Mouse (Mus musculus): ENCODE measurements around the gene Slx4. TPM values are rescaled to one million over a fixed set of nuclear protein-coding genes. Genes with fewer than 3 reads are reported as not detected.

Gene Slx4
- total and polyA plus RNA-seq, 2 experiments from 2014 or later: 15.1 to 35.9 TPM

- H3K9ac ChIP-seq (replicated peaks; ENCODE audit: low read length): no peak overlapping the region
- no peak overlapping the region for H3K4me2 ChIP-seq (ENCODE audit: low read depth, low read length)
Measured at GRCm38 (mm10) chr16:4014040-4014668, 10.6 kb upstream of the Slx4 start.

GRCm38 (mm10) chr16:4012882-4013570, 9.5 kb upstream of the Slx4 start:
- no peak overlapping the region for H3K4me2 ChIP-seq (ENCODE audit: low read depth, low read length)
- 74% methylated on average over 4 of the region's 4 CpGs for WGBS
- no peaks in the 10 kb centered on the region for H3K36me3 ChIP-seq (ENCODE audit: insufficient read depth, low read length)
- H3K9ac ChIP-seq (replicated peaks; ENCODE audit: low read length): no peak overlapping the region
- H3K27ac ChIP-seq: no peak overlapping the region
- H3K4me3 ChIP-seq (ENCODE audit: low read length): no peak overlapping the region
- no peaks in the 10 kb centered on the region for H3K4me1 ChIP-seq (ENCODE audit: insufficient read depth, low read length)
- no peak for TF ChIP-seq CTCF (IDR thresholded peaks at IDR 0.05; ENCODE audit: low read depth)
- no peaks in the 10 kb centered on the region for H3K27me3 ChIP-seq (ENCODE audit: insufficient read depth, low read length)
- no peak for DNase-seq (ENCODE audit: low spot score)
- H3K9me3 ChIP-seq (ENCODE audit: low read length): no peaks in the 10 kb centered on the region
- ATAC-seq: no peak

More at GRCm38 (mm10) chr16:4014040-4014668, 10.6 kb upstream of the Slx4 start:
- ATAC-seq: no peak
- no peak for TF ChIP-seq CTCF (IDR thresholded peaks at IDR 0.05; ENCODE audit: low read depth)
- H3K4me3 ChIP-seq (ENCODE audit: low read length): no peak overlapping the region
- H3K4me1 ChIP-seq (ENCODE audit: insufficient read depth, low read length): no peaks in the 10 kb centered on the region
- DNase-seq (ENCODE audit: low spot score): no peak
- H3K27me3 ChIP-seq (ENCODE audit: insufficient read depth, low read length): no peaks in the 10 kb centered on the region
- no peaks in the 10 kb centered on the region for H3K9me3 ChIP-seq (ENCODE audit: low read length)
- WGBS: 81% methylated on average over 5 of the region's 5 CpGs
- H3K36me3 ChIP-seq (ENCODE audit: insufficient read depth, low read length): no peaks in the 10 kb centered on the region
- no peak overlapping the region for H3K27ac ChIP-seq

GRCm38 (mm10) chr16:3988410-3988809, 15.2 kb downstream of the Slx4 start:
- H3K9me3 ChIP-seq (ENCODE audit: low read length): no peaks in the 10 kb centered on the region
- no peak overlapping the region for H3K4me3 ChIP-seq (ENCODE audit: low read length)
- no peak for DNase-seq (ENCODE audit: low spot score)
- no peaks in the 10 kb centered on the region for H3K4me1 ChIP-seq (ENCODE audit: insufficient read depth, low read length)
- 92% methylated on average over 4 of the region's 4 CpGs for WGBS
- peaks cover 90% of the 10 kb centered on the region for H3K36me3 ChIP-seq (ENCODE audit: insufficient read depth, low read length)
- H3K27ac ChIP-seq: no peak overlapping the region
- no peak for ATAC-seq
- H3K4me2 ChIP-seq (ENCODE audit: low read depth, low read length): no peak overlapping the region
- no peaks in the 10 kb centered on the region for H3K27me3 ChIP-seq (ENCODE audit: insufficient read depth, low read length)
- no peak overlapping the region for H3K9ac ChIP-seq (replicated peaks; ENCODE audit: low read length)
- no peak for TF ChIP-seq CTCF (IDR thresholded peaks at IDR 0.05; ENCODE audit: low read depth)

GRCm38 (mm10) chr16:3983146-3983700, 20.3 kb downstream of the Slx4 start:
- DNase-seq (ENCODE audit: low spot score): no peak
- no peak overlapping the region for H3K27ac ChIP-seq

GRCm38 (mm10) chr16:3982173-3982572, 21.4 kb downstream of the Slx4 start:
- no peak for TF ChIP-seq CTCF (IDR thresholded peaks at IDR 0.05; ENCODE audit: low read depth)
- Histone ChIP-seq H3K9ac (replicated peaks; ENCODE audit: low read length) (no peak overlapping the region), H3K4me1 (ENCODE audit: insufficient read depth, low read length) (no peaks in the 10 kb centered on the region), H3K27me3 (ENCODE audit: insufficient read depth, low read length) (no peaks in the 10 kb centered on the region), H3K27ac (no peak overlapping the region), H3K4me3 (ENCODE audit: low read length) (no peak overlapping the region), H3K9me3 (ENCODE audit: low read length) (no peaks in the 10 kb centered on the region), H3K4me2 (ENCODE audit: low read depth, low read length) (no peak overlapping the region), H3K36me3 (ENCODE audit: insufficient read depth, low read length) (peaks cover 85% of the 10 kb centered on the region)
- DNase-seq (ENCODE audit: low spot score): no peak
- 84% methylated on average over 4 of the region's 4 CpGs for WGBS
- no peak for ATAC-seq

More at GRCm38 (mm10) chr16:3983146-3983700, 20.3 kb downstream of the Slx4 start:
- 46% methylated on average over 7 of the region's 7 CpGs for WGBS
- Histone ChIP-seq H3K4me2 (ENCODE audit: low read depth, low read length) (no peak overlapping the region), H3K4me3 (ENCODE audit: low read length) (no peak overlapping the region), H3K36me3 (ENCODE audit: insufficient read depth, low read length) (peaks cover 90% of the 10 kb centered on the region), H3K27me3 (ENCODE audit: insufficient read depth, low read length) (no peaks in the 10 kb centered on the region), H3K4me1 (ENCODE audit: insufficient read depth, low read length) (no peaks in the 10 kb centered on the region), H3K9ac (replicated peaks; ENCODE audit: low read length) (no peak overlapping the region), H3K9me3 (ENCODE audit: low read length) (no peaks in the 10 kb centered on the region)
- no peak for ATAC-seq
- TF ChIP-seq CTCF (IDR thresholded peaks at IDR 0.05; ENCODE audit: low read depth): no peak

- no peak overlapping the region for H3K9ac ChIP-seq (replicated peaks; ENCODE audit: low read length)
- H3K4me1 ChIP-seq (ENCODE audit: insufficient read depth, low read length): no peaks in the 10 kb centered on the region
- H3K4me2 ChIP-seq (ENCODE audit: low read depth, low read length): no peak overlapping the region
- H3K4me3 ChIP-seq (ENCODE audit: low read length): no peak overlapping the region
- ATAC-seq (no peak), DNase-seq (ENCODE audit: low spot score) (no peak)
- no peaks in the 10 kb centered on the region for H3K9me3 ChIP-seq (ENCODE audit: low read length)
- no peaks in the 10 kb centered on the region for H3K27me3 ChIP-seq (ENCODE audit: insufficient read depth, low read length)
- H3K36me3 ChIP-seq (ENCODE audit: insufficient read depth, low read length): peaks cover 39% of the 10 kb centered on the region
- 67% methylated on average over 3 of the region's 3 CpGs for whole genome bisulfite sequencing
- no peak overlapping the region for H3K27ac ChIP-seq
- TF ChIP-seq CTCF (IDR thresholded peaks at IDR 0.05; ENCODE audit: low read depth): no peak
Measured at GRCm38 (mm10) chr16:3976712-3977111, 26.9 kb downstream of the Slx4 start.

GRCm38 (mm10) chr16:3976251-3976671, 27.3 kb downstream of the Slx4 start, which contains the start of gene Nlrc3:
TSS of gene Nlrc3 (minus strand) at chr16:3976632.
- Histone ChIP-seq H3K4me1 (ENCODE audit: insufficient read depth, low read length) (no peaks in the 10 kb centered on the region), H3K36me3 (ENCODE audit: insufficient read depth, low read length) (peaks cover 35% of the 10 kb centered on the region), H3K9me3 (ENCODE audit: low read length) (no peaks in the 10 kb centered on the region), H3K4me3 (ENCODE audit: low read length) (no peak within 1 kb of the TSS), H3K4me2 (ENCODE audit: low read depth, low read length) (no peak within 1 kb of the TSS), H3K27ac (no peak within 1 kb of the TSS), H3K27me3 (ENCODE audit: insufficient read depth, low read length) (no peaks in the 10 kb centered on the region), H3K9ac (replicated peaks; ENCODE audit: low read length) (no peak within 1 kb of the TSS)
- ATAC-seq: no peak
- 77% methylated on average over 4 of the region's 4 CpGs for WGBS
- no peak for TF ChIP-seq CTCF (IDR thresholded peaks at IDR 0.05; ENCODE audit: low read depth)
- no peak for DNase-seq (ENCODE audit: low spot score)

Measured in hindbrain, postnatal 0 days (tissue).